Mouse (Mus musculus) c-Kit-positive CD71-positive TER-119-negative erythroid progenitor cells, embryonic 14.5 days (primary cell): Measurements from ENCODE around the gene Cers6.

ENCODE experiments used
- DNase-seq: peaks from one replicate; pipeline ENCODE4 v3.0.0-alpha.2; 2013; ENCODE audit warnings: low read depth

Gene Cers6

GRCm38 (mm10) chr2:68968028-68968427, 106.8 kb downstream of the Cers6 start:
- DNase-seq, result no peak

GRCm38 (mm10) chr2:68971840-68972239, 110.6 kb downstream of the Cers6 start:
- DNase-seq, result no peak

DNA sequence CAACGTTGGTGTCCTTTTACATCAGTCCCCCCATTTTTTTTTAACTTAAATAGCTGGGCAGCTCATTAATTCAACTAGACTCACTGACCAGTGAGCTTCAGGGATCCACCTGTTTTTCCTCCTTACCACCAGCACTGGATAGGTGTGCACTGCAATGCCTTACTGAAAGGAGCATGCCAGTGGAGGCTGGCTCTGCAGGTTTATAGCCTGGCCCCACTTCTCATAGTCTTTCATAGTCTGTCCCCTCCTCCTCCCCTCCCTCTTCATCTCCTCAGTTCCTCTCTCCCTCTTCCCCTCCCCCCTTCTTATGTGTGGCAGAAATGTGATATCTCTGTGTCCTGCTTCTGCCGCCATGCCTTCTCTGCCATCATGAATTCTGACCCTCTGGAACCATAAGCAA, 112.5 kb downstream of the Cers6 start:
- DNase-seq, result no peak

DNA sequence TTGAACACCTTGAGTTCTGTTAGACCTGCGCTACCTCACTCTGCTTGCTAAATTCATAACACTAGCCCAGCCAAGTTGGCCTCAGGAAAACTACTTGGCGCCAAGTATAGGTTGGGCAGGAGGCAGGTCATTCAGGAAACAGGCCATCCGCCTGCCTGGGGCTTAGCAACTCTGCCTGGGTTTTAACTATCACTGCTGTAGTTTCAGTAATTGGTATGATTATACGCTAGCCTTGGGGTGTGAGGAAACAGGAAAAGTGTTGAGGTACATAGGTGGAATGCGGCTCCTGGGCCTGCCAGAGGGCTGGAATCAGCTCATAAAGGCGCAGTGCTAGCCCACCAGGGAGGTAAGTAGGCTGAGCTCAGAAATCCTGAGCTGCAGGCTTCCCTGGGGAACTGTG, 114.0 kb downstream of the Cers6 start:
- DNase-seq, result no peak

- no peak for DNase-seq
Observed at GRCm38 (mm10) chr2:68975780-68976179, 114.5 kb downstream of the Cers6 start.

GRCm38 (mm10) chr2:68978244-68978643, 117.0 kb downstream of the Cers6 start:
- DNase-seq, result no peak

DNA sequence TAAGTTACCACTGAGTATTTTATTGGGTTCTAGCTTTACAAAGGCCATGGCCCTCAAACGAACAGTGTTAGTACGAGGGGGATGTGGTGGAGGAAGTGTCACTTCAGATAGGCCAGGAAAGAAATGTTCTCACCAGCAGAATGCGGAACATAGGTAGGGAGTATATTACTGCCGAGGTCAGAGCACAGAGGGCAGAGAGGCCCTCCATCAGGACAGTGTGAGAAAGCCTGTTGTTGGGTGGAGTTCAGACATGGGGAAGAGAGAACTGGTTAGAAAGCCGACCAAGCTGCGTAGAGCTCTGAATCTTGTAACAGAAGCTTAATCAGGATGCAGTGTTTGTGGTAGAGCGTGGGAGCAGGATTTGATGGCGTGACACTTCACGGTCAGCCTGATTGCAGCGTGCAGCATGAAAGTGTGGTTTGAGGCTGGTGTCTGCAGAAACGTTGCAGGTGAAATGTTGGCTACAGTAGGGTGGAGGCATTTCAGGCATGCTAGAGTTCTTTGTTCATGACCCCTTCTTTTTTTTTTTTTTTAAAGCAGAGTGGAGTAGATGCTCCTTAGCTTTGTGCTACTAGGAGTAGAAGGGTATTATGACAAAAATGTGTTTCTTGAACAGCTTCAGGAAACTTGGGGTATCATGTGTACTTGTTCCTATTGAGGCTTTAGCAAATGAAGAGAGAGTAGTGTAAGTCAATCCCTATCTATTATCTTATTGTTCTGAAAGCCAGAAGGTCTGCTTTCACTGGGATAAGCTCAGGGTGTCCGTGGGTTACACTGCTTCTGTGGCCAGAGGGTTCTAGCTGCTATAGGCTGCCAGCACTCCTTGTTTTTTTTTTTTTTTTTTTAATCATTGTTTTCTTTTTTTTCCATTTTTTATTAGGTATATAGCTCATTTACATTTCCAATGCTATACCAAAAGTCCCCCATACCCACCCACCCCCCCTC, 117.7 kb downstream of the Cers6 start:
- DNase-seq, result no peak

DNA sequence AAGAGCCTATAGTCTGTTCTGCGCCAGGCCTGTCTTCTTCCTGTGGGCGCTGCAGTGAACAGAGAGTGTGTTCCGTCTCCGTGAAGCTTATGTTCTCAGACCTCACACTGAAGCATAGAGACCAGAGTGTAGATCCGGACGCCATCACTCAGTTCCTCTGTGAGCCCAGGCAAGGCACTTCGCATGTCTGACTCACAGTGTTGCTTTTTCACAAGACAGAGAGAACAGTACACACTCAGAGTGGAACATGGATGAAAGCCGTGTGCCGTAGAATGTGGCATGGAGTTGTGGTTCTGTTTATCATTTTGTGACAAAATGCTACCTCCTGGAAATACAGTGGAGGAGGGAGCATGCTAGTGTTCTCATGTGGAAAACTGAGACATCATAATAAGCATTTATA, 120.1 kb downstream of the Cers6 start:
- DNase-seq, result no peak

- no peak for DNase-seq
Observed at GRCm38 (mm10) chr2:68981756-68982409, 120.6 kb downstream of the Cers6 start.

DNA sequence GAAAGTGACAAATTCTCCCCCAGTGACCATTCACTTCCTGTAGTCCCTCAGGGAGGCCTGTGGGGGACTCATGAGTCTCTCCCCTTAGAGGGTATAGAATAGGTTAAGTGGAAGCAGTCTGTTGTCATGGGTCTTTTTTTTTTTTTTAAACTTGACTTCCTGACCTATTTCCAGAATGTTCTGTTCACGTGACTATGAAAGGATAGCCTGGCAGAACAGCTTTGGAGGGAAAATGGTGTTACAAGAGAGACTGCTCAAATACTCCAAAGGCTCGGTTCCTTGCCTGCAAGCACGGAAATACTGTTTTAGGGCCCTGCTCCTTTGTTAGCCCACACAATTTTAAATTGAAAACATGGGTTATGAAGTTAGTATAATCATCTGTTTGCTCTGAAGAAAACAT, 121.7 kb downstream of the Cers6 start:
- no peak for DNase-seq

- DNase-seq, result no peak
Observed at GRCm38 (mm10) chr2:68983431-68983830, 122.2 kb downstream of the Cers6 start.

- no peak for DNase-seq
Observed at GRCm38 (mm10) chr2:68989117-68989516, 127.9 kb downstream of the Cers6 start.

- DNase-seq, result no peak
Observed at GRCm38 (mm10) chr2:68992629-68993028, 131.4 kb downstream of the Cers6 start.

GRCm38 (mm10) chr2:68994441-68994840, 133.2 kb downstream of the Cers6 start:
- DNase-seq, result no peak

GRCm38 (mm10) chr2:68995723-68996122, 134.5 kb downstream of the Cers6 start:
- no peak for DNase-seq

GRCm38 (mm10) chr2:68996268-68996667, 135.0 kb downstream of the Cers6 start:
- DNase-seq, result no peak

DNA sequence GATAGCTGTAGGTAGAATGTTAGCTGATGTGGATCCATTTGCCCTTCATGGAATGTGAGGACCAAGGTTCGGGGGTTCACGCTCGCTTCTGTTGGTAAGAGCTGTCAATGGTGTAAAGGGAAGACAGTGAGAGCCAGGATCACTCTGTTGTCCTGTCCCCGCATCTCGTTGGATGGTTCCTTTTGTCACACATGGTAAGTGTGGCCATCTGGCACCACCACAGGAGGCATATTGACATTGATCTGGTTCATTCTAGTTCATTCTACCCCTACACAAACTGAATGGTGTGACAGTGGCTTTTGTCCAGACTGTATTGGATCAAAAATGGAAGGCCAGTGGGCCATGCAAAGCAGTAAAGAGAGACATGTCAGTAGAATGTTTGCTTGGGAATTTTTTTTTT, 142.8 kb downstream of the Cers6 start:
- no peak for DNase-seq

- DNase-seq, result no peak
Observed at GRCm38 (mm10) chr2:69011392-69011791, 150.2 kb downstream of the Cers6 start.

GRCm38 (mm10) chr2:69011860-69012259, 150.6 kb downstream of the Cers6 start:
- DNase-seq, result no peak

DNA sequence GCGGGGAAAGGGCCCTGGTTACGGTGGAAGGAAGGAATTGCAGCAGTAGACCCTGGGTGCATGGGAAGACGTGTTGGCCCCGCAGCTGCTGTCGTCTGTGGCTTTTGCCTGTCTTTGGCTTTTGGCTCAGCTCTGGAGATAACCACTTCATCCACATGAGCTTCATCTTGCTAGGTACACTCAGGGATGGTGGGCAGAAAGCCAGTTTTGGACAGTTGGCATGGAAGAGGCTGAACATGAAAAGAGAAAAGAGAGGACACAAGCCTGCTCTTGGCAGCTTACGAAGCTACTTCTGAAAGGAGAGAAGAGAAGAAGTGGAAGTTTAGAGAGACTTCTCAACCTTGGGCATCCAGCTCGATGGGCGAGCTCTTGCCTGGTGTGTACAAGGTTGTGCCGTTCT, 153.0 kb downstream of the Cers6 start:
- no peak for DNase-seq

DNA sequence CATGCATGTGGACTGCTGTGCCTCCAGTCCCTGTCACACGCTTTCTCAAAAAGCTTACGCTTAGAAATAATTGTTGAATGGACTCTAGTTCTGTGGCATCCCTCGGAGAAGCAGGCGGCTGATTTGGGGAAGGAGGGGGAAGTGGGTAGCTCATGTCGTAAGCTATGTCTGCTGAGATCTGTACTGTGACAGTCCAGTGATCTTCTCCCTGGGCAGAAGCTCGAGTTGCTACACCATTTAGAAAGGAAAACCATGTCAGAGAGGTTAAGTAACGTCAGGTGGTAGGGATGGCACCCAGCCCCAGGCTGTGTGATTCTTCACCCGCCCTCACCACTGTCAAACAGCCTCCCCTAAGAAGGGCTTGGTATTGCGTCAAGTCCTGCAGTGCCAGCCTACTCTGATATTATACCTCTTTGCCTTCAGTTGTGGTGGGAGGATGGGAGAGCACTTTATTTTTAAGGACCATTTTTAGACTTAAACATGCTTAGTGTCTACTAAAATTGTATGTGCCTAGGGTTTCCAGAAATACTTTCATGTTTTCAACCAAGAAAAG, 154.0 kb downstream of the Cers6 start:
- no peak for DNase-seq

GRCm38 (mm10) chr2:69015822-69016221, 154.6 kb downstream of the Cers6 start:
- DNase-seq, result no peak

DNA sequence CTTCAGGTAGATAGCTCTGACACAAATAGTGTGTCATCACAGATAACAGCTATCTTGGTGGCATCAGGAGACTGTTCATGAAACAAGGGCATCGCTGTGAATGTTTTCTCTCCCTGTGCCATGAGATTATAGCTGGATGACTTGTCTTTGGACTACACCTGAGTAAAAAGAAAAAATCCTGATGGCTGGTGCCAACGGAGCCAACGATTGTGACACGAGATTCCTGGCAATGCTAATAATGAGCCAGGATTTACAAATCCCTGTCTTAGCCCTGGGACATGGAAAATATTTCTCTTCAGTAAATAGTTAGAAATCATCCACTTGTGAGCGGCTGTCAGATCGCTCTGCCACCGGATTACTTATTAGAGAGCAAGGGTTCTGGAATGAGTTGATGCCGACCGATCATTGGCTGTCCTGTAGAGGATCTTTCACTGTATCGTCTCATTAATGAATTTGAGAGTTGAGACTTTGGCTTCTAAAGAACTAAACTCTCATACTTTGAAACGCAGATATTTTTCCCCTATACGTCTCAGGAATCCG, 157.9 kb downstream of the Cers6 start:
- no peak for DNase-seq
